ENCODE assay signal across 8 mouse cellular contexts in genomic region chr1:138841306-138842095, GRCm38 (mm10). TPM values are rescaled to one million over a fixed set of nuclear protein-coding genes. Genes with fewer than 3 reads are reported as not detected.
DNase-seq lines count a peak whose midpoint lies in the region; ATAC-seq and TF ChIP-seq lines count a peak whose summit lies in the region.

No protein-coding gene starts in this region.

- no peaks in the 10 kb centered on the region for H3K36me3 ChIP-seq in heart, postnatal 0 days (replicated peaks; ENCODE audit: control insufficient read depth, insufficient read depth, low read length)
- H3K36me3 ChIP-seq in limb, embryonic 14.5 days (ENCODE audit: control insufficient read depth, insufficient read depth, low read length), result no peaks in the 10 kb centered on the region
- no peaks in the 10 kb centered on the region for H3K36me3 ChIP-seq in splenic B cell, adult 2 months (ENCODE audit: control insufficient read depth, insufficient read depth, low read length, poor library complexity, severe bottlenecking)

- peak overlapping the region; percentile 45 for H3K4me3 ChIP-seq in heart, postnatal 0 days (ENCODE audit: low read depth, low read length)
- H3K4me3 ChIP-seq in limb, embryonic 14.5 days (replicated peaks; ENCODE audit: low read length), result peak overlapping the region; percentile 48

- 3% methylated on average over 54 of the region's 54 CpGs for WGBS in heart, postnatal 0 days
- WGBS in limb, embryonic 14.5 days, result under 1% methylated on average over 54 of the region's 54 CpGs

- peaks cover 87% of the 10 kb centered on the region for H3K27me3 ChIP-seq in heart, postnatal 0 days (ENCODE audit: control insufficient read depth, insufficient read depth, low read length)
- peaks cover 35% of the 10 kb centered on the region for H3K27me3 ChIP-seq in limb, embryonic 14.5 days (ENCODE audit: control insufficient read depth, insufficient read depth, low read length)
- H3K27me3 ChIP-seq in splenic B cell, adult 2 months (ENCODE audit: control insufficient read depth, insufficient read depth, low read length, poor library complexity, severe bottlenecking), result peaks cover 4% of the 10 kb centered on the region

- TF ChIP-seq POLR2A in limb, embryonic 14.5 days (IDR thresholded peaks at IDR 0.05; ENCODE audit: borderline replicate concordance, extremely low read depth, insufficient read depth, insufficient read length), result no peak

- no peak for TF ChIP-seq EP300 in heart, postnatal 0 days (IDR thresholded peaks at IDR 0.05; ENCODE audit: low read depth)

- no peak for TF ChIP-seq CTCF in heart, postnatal 0 days (IDR thresholded peaks at IDR 0.05; ENCODE audit: low read depth)

- H3K4me2 ChIP-seq in heart, postnatal 0 days (ENCODE audit: low read depth, low read length), result peak overlapping the region; percentile 62
- peak overlapping the region; percentile 55 for H3K4me2 ChIP-seq in limb, embryonic 14.5 days (replicated peaks; ENCODE audit: low read depth, low read length, severe bottlenecking)

- no peaks in the 10 kb centered on the region for H3K9me3 ChIP-seq in heart, postnatal 0 days (replicated peaks; ENCODE audit: control insufficient read depth, low read length)
- H3K9me3 ChIP-seq in limb, embryonic 14.5 days (ENCODE audit: control insufficient read depth, low read length), result no peaks in the 10 kb centered on the region

- H3K27ac ChIP-seq in heart, postnatal 0 days (ENCODE audit: low read depth), result no peak overlapping the region
- H3K27ac ChIP-seq in limb, embryonic 14.5 days (replicated peaks; ENCODE audit: low read depth, low read length), result peak overlapping the region; percentile 82

- H3K4me1 ChIP-seq in heart, postnatal 0 days (ENCODE audit: control insufficient read depth, insufficient read depth), result no peaks in the 10 kb centered on the region
- H3K4me1 ChIP-seq in limb, embryonic 14.5 days (ENCODE audit: control insufficient read depth, insufficient read depth, low read length), result peaks cover 24% of the 10 kb centered on the region

- peak; percentile 41 for DNase-seq in adrenal gland, postnatal 10 days
- no peak for DNase-seq in adrenal gland, adult 8-10 months
- peak; percentile 18 to 35 for DNase-seq in thymus, postnatal 36 days
- DNase-seq in thymus, postnatal 10 days (ENCODE audit: low spot score in 2 of 2), result no peak
- no peak for DNase-seq in heart, postnatal 0 days (ENCODE audit: low spot score)
- DNase-seq in limb, embryonic 14.5 days (ENCODE audit: low spot score), result peak; percentile 48
- DNase-seq in splenic B cell, adult 2 months (ENCODE audit: low read depth, low spot score), result peak; percentile 53
- no peak for DNase-seq in frontal cortex, postnatal 10 days (ENCODE audit: low spot score in 2 of 2)

- H3K9ac ChIP-seq in heart, postnatal 0 days (replicated peaks; ENCODE audit: low read depth, low read length), result no peak overlapping the region
- peak overlapping the region; percentile 76 for H3K9ac ChIP-seq in limb, embryonic 14.5 days (ENCODE audit: low read depth, low read length, severe bottlenecking)

- ATAC-seq in heart, postnatal 0 days (ENCODE audit: insufficient read depth, low read depth), result peak; percentile 30; the same call in 1 of the 2 replicates
- no peak for ATAC-seq in limb, embryonic 14.5 days (ENCODE audit: low FRiP score, low read depth)

RNA-seq across cellular contexts. Expression of gene Lhx9, which starts 6.9 kb away (rescaled TPM):
- total RNA-seq in adrenal gland, postnatal 10 days (2021), result under 1 TPM; 0.18 TPM
- total RNA-seq in adrenal gland, adult 8-10 months (2022), result not detected
- not detected in 2 replicates for total RNA-seq in heart, postnatal 0 days (2014; rRNA removed; ENCODE audit: low replicate concordance)
- polyA plus RNA-seq in heart, postnatal 0 days (2015; fragmentation: Nextera tagmentation; extraction: Ambion mirVana), result 0.05 TPM in 2 replicates
- 15.4 and 24.2 TPM in 2 replicates for polyA plus RNA-seq in limb, embryonic 14.5 days (2012; rRNA removed)
- 11.9 and 14.8 TPM in 2 replicates for polyA plus RNA-seq in limb, embryonic 14.5 days (2014; fragmentation: Nextera tagmentation; extraction: Ambion mirVana)

RNA-seq across cellular contexts. Expression of gene 2310009B15Rik, which starts 15.2 kb away (rescaled TPM):
- 10 to 100 TPM; 20.9 to 25.2 TPM for total RNA-seq in adrenal gland, postnatal 10 days (2021)
- total RNA-seq in adrenal gland, adult 8-10 months (2022), result 10 to 100 TPM; 19.5 to 24.4 (median 19.9) TPM
- 30.8 and 43.9 TPM in 2 replicates for total RNA-seq in heart, postnatal 0 days (2014; rRNA removed; ENCODE audit: low replicate concordance)
- polyA plus RNA-seq in heart, postnatal 0 days (2015; fragmentation: Nextera tagmentation; extraction: Ambion mirVana), result 42.7 and 48.2 TPM in 2 replicates
- 47.9 and 59.0 TPM in 2 replicates for polyA plus RNA-seq in limb, embryonic 14.5 days (2012; rRNA removed)
- polyA plus RNA-seq in limb, embryonic 14.5 days (2014; fragmentation: Nextera tagmentation; extraction: Ambion mirVana), result 48.1 and 50.4 TPM in 2 replicates

Comparison
In these comparisons a context has a peak if more than half of its experiments do, and no peak if none do; other contexts are left out.
1. DNase-seq: peak in adrenal gland, postnatal 10 days (single experiment), thymus, postnatal 36 days (2 of 2), limb, embryonic 14.5 days (single experiment) and splenic B cell, adult 2 months (single experiment); none in adrenal gland, adult 8-10 months (single experiment), thymus, postnatal 10 days (0 of 2), heart, postnatal 0 days (single experiment) and frontal cortex, postnatal 10 days (0 of 2).